Mouse (Mus musculus) urinary bladder, postnatal 25 days (tissue): ENCODE data around the gene Khdc1a.

Experiments
- DNase-seq: peaks from one replicate; pipeline ENCODE4 v3.0.0; 2022; ENCODE audit warnings: low spot score

The Khdc1a gene

GRCm38 (mm10) chr1:21391138-21391671 lies 41.8 kb downstream of the Khdc1a start:
- DNase-seq: no peak
